8 mouse cellular contexts compared by ENCODE assay signal in genomic region chr17:45584096-45584896, GRCm38 (mm10). TPM values are rescaled to one million over a fixed set of nuclear protein-coding genes. Genes with fewer than 3 reads are reported as not detected.
DNase-seq lines count a peak whose midpoint lies in the region; ATAC-seq lines count a peak whose summit lies in the region.

No protein-coding gene starts in this region.

- peaks cover 46% of the 10 kb centered on the region for H3K4me1 ChIP-seq in heart, embryonic 13.5 days
- peaks cover 36% of the 10 kb centered on the region for H3K4me1 ChIP-seq in kidney, embryonic 15.5 days
- peaks cover 68% of the 10 kb centered on the region for H3K4me1 ChIP-seq in liver, embryonic 12.5 days

- H3K9ac ChIP-seq in heart, embryonic 13.5 days, result peak overlapping the region; percentile 60
- 0 out of 2 replicates have a peak overlapping the region, but pooled peaks have one; percentile 14 for H3K9ac ChIP-seq in kidney, embryonic 15.5 days
- 0 out of 2 replicates have a peak overlapping the region, but pooled peaks have one; percentile 8 for H3K9ac ChIP-seq in liver, embryonic 12.5 days

- H3K4me2 ChIP-seq in heart, embryonic 13.5 days, result peak overlapping the region; percentile 45
- H3K4me2 ChIP-seq in kidney, embryonic 15.5 days, result peak overlapping the region; percentile 30
- H3K4me2 ChIP-seq in liver, embryonic 12.5 days, result 0 out of 2 replicates have a peak overlapping the region, but pooled peaks have one; percentile 2

- peak overlapping the region; percentile 17; the same call in 1 of the 2 replicates for H3K4me3 ChIP-seq in heart, embryonic 13.5 days
- no peak overlapping the region for H3K4me3 ChIP-seq in kidney, embryonic 15.5 days (replicated peaks)
- H3K4me3 ChIP-seq in liver, embryonic 12.5 days, result no peak overlapping the region

- DNase-seq in urinary bladder, adult 2 months (ENCODE audit: low spot score), result peak; percentile 56
- no peak for DNase-seq in urinary bladder, postnatal 10 days (ENCODE audit: low spot score)
- peak; percentile 93 for DNase-seq in fibroblast of lung, adult 2 months (ENCODE audit: low read depth)
- peak; percentile 83 for DNase-seq in urinary bladder, postnatal 4 days (ENCODE audit: low spot score in 2 of 2)

- 29% methylated on average over 12 of the region's 12 CpGs for WGBS in heart, embryonic 13.5 days
- WGBS in kidney, embryonic 15.5 days, result 32% methylated on average over 12 of the region's 12 CpGs
- WGBS in liver, embryonic 12.5 days (ENCODE audit: insufficient replicate concordance), result 48% methylated on average over 12 of the region's 12 CpGs

- no peaks in the 10 kb centered on the region for H3K27me3 ChIP-seq in heart, embryonic 13.5 days (replicated peaks)
- H3K27me3 ChIP-seq in kidney, embryonic 15.5 days, result no peaks in the 10 kb centered on the region
- no peaks in the 10 kb centered on the region for H3K27me3 ChIP-seq in liver, embryonic 12.5 days (replicated peaks)

- peaks cover 7% of the 10 kb centered on the region; the same call in 1 of the 2 replicates for H3K9me3 ChIP-seq in heart, embryonic 13.5 days
- H3K9me3 ChIP-seq in kidney, embryonic 15.5 days (replicated peaks), result no peaks in the 10 kb centered on the region
- no peaks in the 10 kb centered on the region for H3K9me3 ChIP-seq in liver, embryonic 12.5 days (replicated peaks)

- peak overlapping the region; percentile 95 for H3K27ac ChIP-seq in heart, embryonic 13.5 days (replicated peaks)
- peak overlapping the region; percentile 90 for H3K27ac ChIP-seq in kidney, embryonic 15.5 days
- H3K27ac ChIP-seq in liver, embryonic 12.5 days, result peak overlapping the region; percentile 92

- ATAC-seq in heart, embryonic 13.5 days (ENCODE audit: extremely low read depth, insufficient number of reproducible peaks, low FRiP score, low TSS enrichment), result peak; percentile 45
- peak; percentile 20; the same call in 1 of the 2 replicates for ATAC-seq in kidney, embryonic 15.5 days (replicated peaks; ENCODE audit: low FRiP score)
- ATAC-seq in liver, embryonic 12.5 days, result no peak
- ATAC-seq in monocyte, adult 5-6 weeks (replicated peaks; ENCODE audit: insufficient number of reproducible peaks, low FRiP score, low TSS enrichment, poor library complexity, severe bottlenecking), result peak; percentile 20; the same call in 1 of the 2 replicates

- peaks cover 33% of the 10 kb centered on the region for H3K36me3 ChIP-seq in heart, embryonic 13.5 days
- H3K36me3 ChIP-seq in kidney, embryonic 15.5 days, result peaks cover 33% of the 10 kb centered on the region
- H3K36me3 ChIP-seq in liver, embryonic 12.5 days, result peaks cover 56% of the 10 kb centered on the region

RNA-seq across cellular contexts. Expression of gene Hsp90ab1, which starts 11.2 kb away (rescaled TPM):
- polyA plus RNA-seq in urinary bladder, adult 2 months (2012; rRNA removed), result 635 and 857 TPM in 2 replicates
- polyA plus RNA-seq in heart, embryonic 13.5 days (2015; fragmentation: Nextera tagmentation; extraction: Ambion mirVana), result 1,372 and 1,500 TPM in 2 replicates
- 1,881 and 1,940 TPM in 2 replicates for polyA plus RNA-seq in kidney, embryonic 15.5 days (2015; fragmentation: Nextera tagmentation; extraction: Ambion mirVana)
- 1,007 and 1,098 TPM in 2 replicates for polyA plus RNA-seq in liver, embryonic 12.5 days (2016; fragmentation: Nextera tagmentation; extraction: Ambion mirVana)
- 826 to 1,618 TPM (median 1,101 TPM) in 3 replicates for total RNA-seq in monocyte, adult 5-6 weeks (2017)

RNA-seq across cellular contexts. Expression of gene Slc29a1, which starts 15.1 kb away (rescaled TPM):
- polyA plus RNA-seq in urinary bladder, adult 2 months (2012; rRNA removed), result 210 and 219 TPM in 2 replicates
- 68.8 and 83.6 TPM in 2 replicates for polyA plus RNA-seq in heart, embryonic 13.5 days (2015; fragmentation: Nextera tagmentation; extraction: Ambion mirVana)
- polyA plus RNA-seq in kidney, embryonic 15.5 days (2015; fragmentation: Nextera tagmentation; extraction: Ambion mirVana), result 100 and 102 TPM in 2 replicates
- polyA plus RNA-seq in liver, embryonic 12.5 days (2016; fragmentation: Nextera tagmentation; extraction: Ambion mirVana), result 260 and 267 TPM in 2 replicates
- total RNA-seq in monocyte, adult 5-6 weeks (2017), result 34.4 to 64.6 TPM (median 37.8 TPM) in 3 replicates

RNA-seq across cellular contexts. Expression of gene Mymx, which starts 17.6 kb away (rescaled TPM):
- 0.31 and 0.84 TPM in 2 replicates for polyA plus RNA-seq in urinary bladder, adult 2 months (2012; rRNA removed)
- 0.37 and 0.45 TPM in 2 replicates for polyA plus RNA-seq in heart, embryonic 13.5 days (2015; fragmentation: Nextera tagmentation; extraction: Ambion mirVana)
- 5.7 and 6.3 TPM in 2 replicates for polyA plus RNA-seq in kidney, embryonic 15.5 days (2015; fragmentation: Nextera tagmentation; extraction: Ambion mirVana)
- 0.33 TPM in 1 of 2 replicates, not detected in the other for polyA plus RNA-seq in liver, embryonic 12.5 days (2016; fragmentation: Nextera tagmentation; extraction: Ambion mirVana)
- total RNA-seq in monocyte, adult 5-6 weeks (2017), result not detected in 3 replicates

RNA-seq across cellular contexts. Expression of gene Slc35b2, which starts 20.6 kb away (rescaled TPM):
- 62.3 and 69.4 TPM in 2 replicates for polyA plus RNA-seq in urinary bladder, adult 2 months (2012; rRNA removed)
- 91.8 and 94.9 TPM in 2 replicates for polyA plus RNA-seq in heart, embryonic 13.5 days (2015; fragmentation: Nextera tagmentation; extraction: Ambion mirVana)
- 142 TPM in 2 replicates for polyA plus RNA-seq in kidney, embryonic 15.5 days (2015; fragmentation: Nextera tagmentation; extraction: Ambion mirVana)
- polyA plus RNA-seq in liver, embryonic 12.5 days (2016; fragmentation: Nextera tagmentation; extraction: Ambion mirVana), result 69.1 and 72.5 TPM in 2 replicates
- total RNA-seq in monocyte, adult 5-6 weeks (2017), result 26.7 to 47.1 TPM (median 39.0 TPM) in 3 replicates

RNA-seq across cellular contexts. Expression of gene Nfkbie, which starts 28.8 kb away (rescaled TPM):
- polyA plus RNA-seq in urinary bladder, adult 2 months (2012; rRNA removed), result 5.7 and 6.1 TPM in 2 replicates
- 2.7 TPM in 2 replicates for polyA plus RNA-seq in heart, embryonic 13.5 days (2015; fragmentation: Nextera tagmentation; extraction: Ambion mirVana)
- 5.3 and 5.7 TPM in 2 replicates for polyA plus RNA-seq in kidney, embryonic 15.5 days (2015; fragmentation: Nextera tagmentation; extraction: Ambion mirVana)
- polyA plus RNA-seq in liver, embryonic 12.5 days (2016; fragmentation: Nextera tagmentation; extraction: Ambion mirVana), result 2.0 TPM in 2 replicates
- 55.6 to 60.0 TPM (median 55.9 TPM) in 3 replicates for total RNA-seq in monocyte, adult 5-6 weeks (2017)

Comparison
In these comparisons a context has a peak if more than half of its experiments do, and no peak if none do; other contexts are left out.
1. H3K9ac ChIP-seq: peak in every context shown above with its lines; median percentile 60 in heart, embryonic 13.5 days; 14 in kidney, embryonic 15.5 days; 8 in liver, embryonic 12.5 days.